Mouse (Mus musculus) CD8-positive naive resting alpha-beta T cell, adult 2 months (primary cell): ENCODE results near the gene Gna14.
A peak's percentile ranks its signal among the peaks of the same experiment; 100 is the strongest.

ENCODE experiments used
- DNase-seq, 2 experiments: peaks; one replicate each; pipeline ENCODE4 v3.0.0; 2022; ENCODE audit warnings: low read depth in 2 of 2, low spot score in 2 of 2

Gene Gna14

DNA sequence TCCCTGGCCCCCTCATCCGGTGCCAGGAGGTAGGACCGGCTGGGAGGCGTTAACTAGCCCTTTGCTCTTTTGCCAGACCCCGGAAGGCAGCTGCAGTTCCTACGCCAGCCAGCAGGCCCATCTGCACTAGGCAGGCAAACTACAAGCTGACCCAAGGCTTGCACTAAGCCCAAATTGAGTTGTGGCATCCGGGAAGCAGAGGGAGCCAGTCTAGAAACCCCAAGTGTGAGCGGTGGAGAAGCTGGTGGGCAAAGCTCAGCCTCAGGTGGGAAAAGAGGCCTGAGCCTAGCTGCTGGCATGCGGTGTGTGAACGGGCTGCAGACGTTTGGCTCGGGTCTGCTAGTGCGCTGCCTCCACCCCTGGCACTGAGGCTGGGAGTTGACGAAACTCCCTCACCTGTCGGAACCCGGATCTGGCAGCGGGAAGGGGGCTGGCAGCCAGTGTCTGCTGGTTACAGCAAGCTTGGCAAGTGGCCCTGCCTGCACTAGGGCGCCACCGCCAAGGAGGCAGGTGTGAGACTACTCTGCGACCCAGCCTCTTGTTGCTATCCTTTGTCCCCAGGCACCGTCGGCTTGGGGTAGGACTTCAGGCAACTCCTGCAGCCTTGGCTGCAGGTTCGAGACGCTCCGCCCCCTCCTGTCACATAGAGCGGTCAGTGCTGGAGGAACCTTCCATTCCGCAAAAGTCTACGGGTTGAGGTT, at the start of gene Gna14:
Gene Gna14, plus strand, starts transcription at position 232 of the 701 bp plus-strand sequence.
- peak in 1 of 2 experiments; percentile 8 for DNase-seq

DNA sequence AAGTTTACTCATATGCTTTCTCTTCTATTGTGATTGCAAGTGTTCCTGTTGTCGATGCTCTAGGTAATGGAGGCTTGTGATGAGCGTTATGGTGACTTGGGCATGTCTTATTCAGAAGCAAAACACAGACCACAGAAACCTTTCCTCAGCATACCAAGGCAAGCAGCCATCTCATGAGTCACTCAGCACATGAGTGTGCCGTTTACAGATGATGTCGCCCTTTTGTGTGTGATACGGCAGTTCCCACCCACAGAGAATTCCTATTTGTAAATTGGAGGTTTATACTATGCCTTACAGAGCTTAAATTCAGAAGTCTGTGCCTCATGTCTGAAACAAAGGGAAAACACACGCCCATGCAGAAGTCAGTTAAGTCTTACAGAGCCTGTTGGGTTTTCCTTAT, 49.0 kb upstream of the Gna14 start:
- no peak for DNase-seq

DNA sequence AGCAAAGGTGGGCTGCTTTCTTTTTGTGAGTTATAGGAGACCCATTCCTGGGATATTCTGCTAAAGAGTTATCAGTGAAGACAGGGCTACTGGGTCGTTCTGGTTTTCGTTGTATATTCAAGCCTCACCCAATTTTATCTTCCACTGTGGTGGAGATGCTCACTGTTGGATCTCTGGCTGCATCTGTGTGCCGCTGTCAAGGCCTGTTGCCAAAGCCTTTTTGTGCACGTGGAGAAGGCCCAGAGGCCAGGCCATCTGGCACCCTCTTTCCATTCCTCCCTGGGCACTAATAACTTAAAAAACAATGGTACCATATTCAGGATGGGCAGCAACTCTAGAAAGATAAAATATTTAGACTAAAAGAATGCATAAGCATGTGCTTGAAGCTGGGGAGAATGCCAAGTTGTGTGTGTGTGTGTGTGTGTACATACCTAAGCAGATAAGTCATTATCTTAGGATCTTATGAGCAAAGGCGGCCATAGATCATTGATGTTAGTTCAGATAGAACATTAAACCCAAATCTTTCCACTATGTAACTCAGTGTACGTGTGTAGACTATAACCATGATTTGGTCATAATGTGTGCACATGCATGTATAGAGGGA, 45.3 kb upstream of the Gna14 start:
- no peak for DNase-seq

- DNase-seq = no peak
Measured at GRCm38 (mm10) chr19:16394381-16394780, 41.2 kb upstream of the Gna14 start.

DNA sequence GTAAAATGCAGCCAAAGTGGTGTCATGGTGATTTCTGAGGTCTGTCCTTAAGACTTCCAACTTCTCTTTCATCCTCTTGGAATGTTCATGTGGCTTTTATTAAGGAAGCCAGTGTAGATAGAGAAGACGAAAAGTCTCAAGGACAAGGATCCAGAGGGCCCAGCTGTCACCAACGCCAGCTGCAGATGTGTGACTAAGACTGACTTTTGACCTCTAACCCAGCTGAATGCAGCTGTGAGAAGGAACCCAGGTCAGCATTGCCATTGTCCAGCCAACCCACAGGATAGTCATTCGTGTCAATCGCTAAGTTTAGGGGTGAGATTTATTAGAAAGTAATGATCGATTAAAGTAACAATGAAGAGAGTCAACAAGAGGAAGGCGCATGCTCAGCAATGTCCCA, 32.5 kb upstream of the Gna14 start:
- DNase-seq = no peak

- no peak for DNase-seq
Measured at GRCm38 (mm10) chr19:16407727-16408126, 27.8 kb upstream of the Gna14 start.

DNA sequence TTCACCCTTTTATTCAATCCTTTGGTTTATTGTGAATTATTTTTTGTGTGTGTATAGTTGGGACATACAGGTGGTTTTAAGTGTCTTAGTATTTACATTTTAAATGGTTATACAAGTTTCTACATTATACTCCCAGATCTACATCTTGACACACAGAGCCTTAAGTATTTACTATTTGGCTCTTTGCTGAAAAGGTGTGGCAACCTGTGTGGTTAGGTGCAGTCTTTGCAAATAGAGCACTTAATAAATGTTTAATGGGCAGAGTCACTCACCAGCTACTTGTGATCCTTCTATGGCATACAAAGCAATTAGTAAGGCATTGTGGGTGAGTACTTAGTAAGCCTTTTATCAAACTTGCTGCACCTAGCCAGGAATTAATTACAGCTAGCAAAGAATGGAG, 24.3 kb upstream of the Gna14 start:
- DNase-seq = no peak

GRCm38 (mm10) chr19:16418086-16418663, 17.4 kb upstream of the Gna14 start:
- no peak for DNase-seq

GRCm38 (mm10) chr19:16425596-16425995, 10.0 kb upstream of the Gna14 start:
- no peak for DNase-seq

- DNase-seq = no peak
Measured at GRCm38 (mm10) chr19:16431368-16431767, 4.2 kb upstream of the Gna14 start.

DNA sequence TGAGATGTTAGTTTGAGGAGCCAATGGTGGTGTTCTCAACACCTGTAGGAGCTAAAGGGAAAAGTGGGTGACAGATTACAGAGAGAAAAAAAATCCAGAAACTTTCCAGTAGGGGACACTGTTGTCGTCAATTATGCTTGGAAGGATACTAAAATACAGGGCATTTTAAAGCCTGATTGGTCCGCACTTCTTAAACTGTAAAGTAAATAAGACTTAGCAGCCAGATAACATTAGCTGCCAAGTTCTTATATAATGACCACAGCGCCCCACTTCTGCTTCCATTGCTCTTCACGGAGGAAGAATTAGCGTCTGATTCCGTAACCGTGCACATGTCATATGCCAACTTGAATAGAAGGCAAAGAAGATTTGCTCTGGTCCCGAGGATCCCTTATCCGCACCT, 683 bp upstream of the Gna14 start:
- no peak for DNase-seq

- no peak for DNase-seq
Measured at GRCm38 (mm10) chr19:16436335-16437169, 990 bp downstream of the Gna14 start.

DNA sequence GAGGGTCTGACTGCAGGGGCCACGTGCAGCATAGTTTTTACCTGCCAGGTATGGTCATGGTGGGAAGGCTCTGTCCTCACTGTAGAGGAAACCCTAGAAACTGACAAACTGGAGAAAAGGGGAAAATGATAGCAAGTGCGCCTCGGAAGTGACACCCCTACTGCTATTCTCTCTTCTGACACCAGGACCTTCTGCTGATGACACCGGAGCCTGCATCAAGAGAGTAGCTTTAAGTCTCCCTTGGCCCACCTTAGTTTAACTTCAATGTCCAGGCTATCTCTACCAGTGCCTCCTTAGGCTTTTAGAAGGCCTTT, 1.6 kb downstream of the Gna14 start:
- DNase-seq = no peak

DNA sequence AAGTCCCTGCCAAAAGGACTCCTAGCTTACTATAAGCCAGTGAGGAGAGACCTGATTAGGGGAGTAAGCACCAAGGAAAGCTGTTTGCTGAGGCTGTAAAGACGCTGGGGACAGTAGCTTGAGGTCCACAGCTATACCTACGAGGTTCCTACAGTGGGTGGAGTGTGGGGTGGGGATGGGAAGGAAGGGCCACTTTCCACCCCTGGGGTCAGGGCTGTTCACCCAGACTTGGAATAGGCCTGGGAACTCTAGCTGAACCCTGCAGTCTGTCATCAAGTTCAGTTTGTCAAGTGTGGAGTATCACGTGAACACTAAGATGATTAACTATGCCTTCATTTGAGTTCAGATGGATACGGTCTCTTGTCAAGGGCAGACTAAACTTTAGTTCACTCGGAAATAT, 2.3 kb downstream of the Gna14 start:
- DNase-seq = no peak

DNA sequence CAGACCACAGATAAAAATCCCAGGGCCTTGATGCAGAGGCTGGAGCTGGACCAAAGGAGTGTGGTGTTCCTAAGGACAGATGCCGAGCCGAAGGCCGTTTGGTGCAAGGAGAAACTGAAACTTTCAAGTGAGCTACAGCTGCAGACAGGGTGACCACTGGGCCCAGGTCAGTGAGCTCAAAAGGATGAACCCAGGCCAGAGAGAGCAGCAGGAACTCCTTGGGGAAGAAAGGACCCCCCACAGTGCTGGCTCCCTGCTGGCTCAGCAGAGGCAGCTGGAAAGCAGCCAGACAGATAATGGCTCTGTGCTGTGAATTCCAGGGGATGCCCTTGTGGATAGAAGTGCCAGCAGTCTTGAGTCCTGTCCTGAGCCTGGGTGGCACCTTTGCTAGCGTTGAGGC, 3.7 kb downstream of the Gna14 start:
- DNase-seq = no peak

DNA sequence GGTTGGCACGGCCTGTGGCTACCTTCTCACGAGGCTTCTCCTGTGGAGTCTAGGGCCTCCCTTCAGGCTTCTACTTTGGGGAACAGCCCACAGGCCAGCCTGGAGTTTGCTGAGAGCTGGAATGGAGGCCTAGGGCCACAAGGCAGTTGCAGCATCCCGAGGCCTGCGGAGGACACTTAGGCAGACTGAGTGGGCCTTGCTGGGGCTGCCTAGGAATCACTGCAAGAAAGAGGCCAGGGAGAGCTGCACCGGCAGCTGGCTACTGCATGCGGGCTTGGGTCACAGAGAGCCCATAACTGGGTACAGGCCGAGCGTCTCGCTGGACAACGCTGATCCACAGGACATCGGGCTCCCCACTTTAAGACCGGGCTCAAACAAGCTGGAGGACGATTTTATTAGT, 4.3 kb downstream of the Gna14 start:
- DNase-seq = no peak

DNA sequence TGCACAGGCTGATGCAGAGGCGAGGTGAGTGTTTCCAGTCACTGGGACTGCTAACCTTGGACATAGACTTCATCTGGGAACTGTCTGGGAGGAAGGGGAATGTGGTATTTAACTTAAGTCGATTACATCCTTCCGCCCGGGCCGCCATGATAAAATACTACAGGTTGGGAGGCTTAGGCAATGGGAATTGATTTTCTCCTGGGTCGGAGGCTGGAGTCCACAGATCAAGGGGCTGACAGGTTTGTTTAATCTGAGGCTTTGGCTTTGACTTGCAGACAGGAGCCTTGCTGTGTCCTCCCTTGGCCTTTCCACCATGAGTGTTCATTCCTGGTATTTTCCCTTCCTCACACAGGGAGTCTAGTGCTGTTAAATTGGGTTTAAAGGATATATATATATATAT, 5.8 kb downstream of the Gna14 start:
- DNase-seq = no peak

DNA sequence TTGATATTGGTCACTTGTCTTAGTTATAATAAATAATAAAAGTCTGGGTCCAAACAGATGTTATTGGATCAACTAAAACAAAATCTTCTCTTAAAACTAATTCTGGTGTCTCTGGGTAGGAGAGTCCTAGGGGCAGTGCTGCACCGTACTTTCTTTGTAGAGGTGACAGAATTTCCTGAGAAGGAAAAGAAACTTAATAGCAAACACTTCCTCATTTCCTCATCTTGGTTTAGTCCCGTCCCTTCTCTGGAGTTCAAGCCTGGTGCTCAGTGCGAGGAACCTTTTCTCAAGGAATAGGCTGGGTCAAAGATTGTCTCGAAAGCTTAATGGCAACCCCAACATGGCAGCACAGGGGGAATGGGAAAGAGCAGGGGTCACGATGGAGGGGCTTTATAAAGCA, 7.8 kb downstream of the Gna14 start:
- no peak for DNase-seq

GRCm38 (mm10) chr19:16446612-16447011, 11.1 kb downstream of the Gna14 start:
- DNase-seq = no peak

- DNase-seq = no peak
Measured at GRCm38 (mm10) chr19:16447832-16448621, 12.5 kb downstream of the Gna14 start.

DNA sequence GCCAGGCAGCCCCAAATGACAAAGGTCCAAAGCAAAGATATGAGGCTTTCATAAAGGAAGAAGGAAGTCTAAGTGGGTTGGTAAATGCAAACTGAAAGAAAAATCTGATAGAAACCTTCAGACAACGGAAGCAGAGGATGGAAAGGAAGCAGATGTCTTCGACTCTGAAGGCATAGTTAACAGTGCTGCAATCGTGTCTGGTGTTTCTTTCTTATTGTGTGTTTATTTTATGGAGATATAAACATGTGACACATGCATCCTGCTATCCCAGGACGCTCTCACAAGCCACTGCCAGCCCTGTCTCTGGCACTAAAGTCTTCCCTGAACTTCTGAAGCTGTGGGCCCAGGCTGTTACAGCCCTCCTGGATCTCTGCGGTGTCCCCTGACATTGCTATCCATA, 13.2 kb downstream of the Gna14 start:
- no peak for DNase-seq
